Mouse (Mus musculus) bone marrow macrophage, adult 2 months (primary cell): ENCODE data around the gene Smad3.

Experiments
- CTCF ChIP-seq: IDR thresholded peaks from 2 replicates; pipeline ENCODE4 v1.5.1; 2012; ENCODE audit warnings: low read depth, mild to moderate bottlenecking, low read length, moderate library complexity
- POLR2A ChIP-seq: IDR thresholded peaks from 2 replicates; pipeline ENCODE4 v1.6.1; 2012; ENCODE audit warnings: mild to moderate bottlenecking, low read depth, low read length, borderline replicate concordance

GRCm38 (mm10) chr9:63804847-63805246 is 47.1 kb upstream of the Smad3 start:
- TF ChIP-seq CTCF, result no peak
- no peak for TF ChIP-seq POLR2A
